12 mouse cellular contexts compared by ENCODE assay signal in the genomic region with DNA sequence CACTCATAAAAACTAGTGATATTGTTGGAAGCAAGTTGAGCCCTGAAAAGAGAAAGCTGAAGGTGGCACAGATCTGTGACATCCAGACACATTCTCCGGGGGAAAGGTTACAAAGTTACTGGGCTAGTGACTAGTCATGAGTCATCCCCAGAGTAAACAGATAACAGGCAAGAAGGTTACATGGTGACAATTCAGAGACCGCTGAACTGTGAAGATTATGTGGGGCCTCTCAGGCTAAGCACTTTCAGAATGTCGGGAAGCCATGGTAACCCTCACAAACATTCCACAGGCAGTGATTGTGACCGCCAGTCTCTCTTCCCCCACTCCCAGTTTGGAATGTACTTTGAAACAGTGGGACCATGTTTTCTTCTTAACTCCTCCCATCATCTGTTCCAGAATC. TPM values are rescaled to one million over a fixed set of nuclear protein-coding genes. Genes with fewer than 3 reads are reported as not detected.
DNase-seq lines count a peak whose midpoint lies in the region; ATAC-seq and TF ChIP-seq lines count a peak whose summit lies in the region.
"Had no signal": no experiment of that assay in that cellular context is flagged by ENCODE, and none has a peak within 500 bp of the region (broad histone marks: within the 10 kb centered on the region; RNA-seq: fewer than 3 reads in every experiment).

No protein-coding gene starts in this region.

- H3K9ac ChIP-seq in heart, postnatal 0 days (replicated peaks; ENCODE audit: low read depth, low read length) = no peak overlapping the region
- no peak overlapping the region for H3K9ac ChIP-seq in MEL (ENCODE audit: control insufficient read depth, low read depth, low read length, poor library complexity, severe bottlenecking)
- H3K9ac ChIP-seq in intestine, embryonic 16.5 days (ENCODE audit: low read depth, low read length) = no peak overlapping the region
- no peak overlapping the region for H3K9ac ChIP-seq in liver, postnatal 0 days (replicated peaks)
- H3K9ac ChIP-seq in midbrain, embryonic 11.5 days (ENCODE audit: low read length) = no peak overlapping the region

- peak; percentile 75 for ATAC-seq in heart, postnatal 0 days (ENCODE audit: insufficient read depth, low read depth)
- ATAC-seq in intestine, embryonic 16.5 days = peak; percentile 93
- ATAC-seq in liver, postnatal 0 days = peak; percentile 97
- no peak for ATAC-seq in midbrain, embryonic 11.5 days (ENCODE audit: low FRiP score)

- H3K4me2 ChIP-seq in heart, postnatal 0 days (ENCODE audit: low read depth, low read length) = no peak overlapping the region
- H3K4me2 ChIP-seq in intestine, embryonic 16.5 days (ENCODE audit: low read depth, low read length) = no peak overlapping the region; the same call in 1 of the 2 replicates
- H3K4me2 ChIP-seq in liver, postnatal 0 days (ENCODE audit: low read depth, low read length) = peak overlapping the region; percentile 19
- no peak overlapping the region for H3K4me2 ChIP-seq in midbrain, embryonic 11.5 days

- H3K4me3 ChIP-seq in heart, postnatal 0 days (ENCODE audit: low read depth, low read length) = no peak overlapping the region
- H3K4me3 ChIP-seq in MEL (ENCODE audit: control insufficient read depth in 1 of 2, insufficient read depth in 1 of 2, low read depth in 2 of 2, low read length in 2 of 2) = peak overlapping the region in 1 of 2 experiments; percentile 30; a peak in 1 of 4 replicates
- H3K4me3 ChIP-seq in intestine, embryonic 16.5 days (ENCODE audit: low read length) = no peak overlapping the region
- no peak overlapping the region for H3K4me3 ChIP-seq in liver, postnatal 0 days (ENCODE audit: low read depth, low read length)
- H3K4me3 ChIP-seq in midbrain, embryonic 11.5 days (ENCODE audit: low read depth, low read length) = no peak overlapping the region
- H3K4me3 ChIP-seq: layer of hippocampus, adult 2 months had no signal

- TF ChIP-seq POLR2A in MEL (IDR thresholded peaks at IDR 0.05; ENCODE audit: control insufficient read depth in 1 of 2, insufficient read depth in 1 of 2, low read depth in 1 of 2, low read length in 2 of 2, poor library complexity in 1 of 2) = no peak

- peaks cover 6% of the 10 kb centered on the region; the same call in 1 of the 2 replicates for H3K4me1 ChIP-seq in heart, postnatal 0 days (ENCODE audit: control insufficient read depth, insufficient read depth)
- H3K4me1 ChIP-seq in MEL (ENCODE audit: control insufficient read depth in 1 of 2, insufficient read depth in 2 of 2, low read length in 2 of 2) = peaks cover 3 to 22% of the 10 kb centered on the region in 2 experiments
- peaks cover 10% of the 10 kb centered on the region for H3K4me1 ChIP-seq in intestine, embryonic 16.5 days (ENCODE audit: control insufficient read depth, insufficient read depth, low read length)
- peaks cover 14% of the 10 kb centered on the region for H3K4me1 ChIP-seq in liver, postnatal 0 days (ENCODE audit: insufficient read depth)
- H3K4me1 ChIP-seq in midbrain, embryonic 11.5 days (ENCODE audit: control insufficient read depth, insufficient read depth, low read length) = peaks cover 13% of the 10 kb centered on the region

- no peak overlapping the region for H3K27ac ChIP-seq in heart, postnatal 0 days (ENCODE audit: low read depth)
- H3K27ac ChIP-seq in MEL (ENCODE audit: control insufficient read depth, low read depth, low read length) = no peak overlapping the region
- no peak overlapping the region for H3K27ac ChIP-seq in intestine, embryonic 16.5 days (ENCODE audit: low read length)
- peak overlapping the region; percentile 73 for H3K27ac ChIP-seq in liver, postnatal 0 days (ENCODE audit: low read depth)
- H3K27ac ChIP-seq in midbrain, embryonic 11.5 days (ENCODE audit: low read depth, low read length) = no peak overlapping the region
- H3K27ac ChIP-seq: layer of hippocampus, adult 2 months had no signal

- no peaks in the 10 kb centered on the region for H3K79me2 ChIP-seq in MEL (ENCODE audit: control insufficient read depth, insufficient read depth, low read length, poor library complexity)

- H3K27me3 ChIP-seq in heart, postnatal 0 days (ENCODE audit: control insufficient read depth, insufficient read depth, low read length) = no peaks in the 10 kb centered on the region
- H3K27me3 ChIP-seq in MEL (ENCODE audit: control insufficient read depth in 1 of 2, insufficient read depth in 2 of 2, low read length in 2 of 2) = no peaks in the 10 kb centered on the region
- H3K27me3 ChIP-seq in intestine, embryonic 16.5 days (replicated peaks; ENCODE audit: control insufficient read depth, insufficient read depth, low read length) = no peaks in the 10 kb centered on the region
- no peaks in the 10 kb centered on the region for H3K27me3 ChIP-seq in liver, postnatal 0 days (ENCODE audit: insufficient read depth, low read length)
- no peaks in the 10 kb centered on the region for H3K27me3 ChIP-seq in midbrain, embryonic 11.5 days (ENCODE audit: control insufficient read depth, insufficient read depth, low read length)

- TF ChIP-seq CTCF in heart, postnatal 0 days (IDR thresholded peaks at IDR 0.05; ENCODE audit: low read depth) = no peak
- no peak for TF ChIP-seq CTCF in MEL (IDR thresholded peaks at IDR 0.05 in 2 of 3, conservative IDR thresholded peaks at IDR 0.05 in 1 of 3; ENCODE audit: control insufficient read depth in 1 of 3, insufficient read depth in 1 of 3, low read depth in 2 of 3, low read length in 3 of 3, poor library complexity in 1 of 3, severe bottlenecking in 1 of 3)
- no peak for TF ChIP-seq CTCF in liver, postnatal 0 days (IDR thresholded peaks at IDR 0.05; ENCODE audit: low read depth)

- TF ChIP-seq RAD21 in MEL (IDR thresholded peaks at IDR 0.05; ENCODE audit: low read depth, low read length) = no peak

- WGBS in heart, postnatal 0 days = 6% methylated on average over 4 of the region's 4 CpGs
- 29% methylated on average over 4 of the region's 4 CpGs for WGBS in intestine, embryonic 16.5 days
- WGBS in liver, postnatal 0 days (ENCODE audit: insufficient replicate concordance) = 27% methylated on average over 4 of the region's 4 CpGs
- 25% methylated on average over 4 of the region's 4 CpGs for WGBS in midbrain, embryonic 11.5 days

- intact Hi-C loops in heart, postnatal 25 days (cut with DNase I) = no loop called here
- intact Hi-C loops in left cerebral cortex, postnatal 14 days (cut with DNase I) = no loop called here

- peak; percentile 71 for DNase-seq in heart, postnatal 0 days (ENCODE audit: low spot score)
- DNase-seq in heart, postnatal 25 days (ENCODE audit: low spot score) = no peak
- DNase-seq in MEL (ENCODE audit: low read depth, low spot score) = peak; percentile 83
- DNase-seq in liver, postnatal 0 days = no peak
- DNase-seq in cerebellum, adult 11-12 months = no peak
- no peak for DNase-seq in left cerebral cortex, postnatal 14 days (ENCODE audit: low spot score in 2 of 2)
- no peak for DNase-seq in midbrain, embryonic 11.5 days (ENCODE audit: low spot score, missing footprints)
- DNase-seq: adrenal gland, postnatal 14 days; cerebellum, postnatal 25 days; lung, postnatal 14 days had no signal

- no peak for TF ChIP-seq EP300 in heart, postnatal 0 days (IDR thresholded peaks at IDR 0.05; ENCODE audit: low read depth)
- peak; percentile 84 to 89 for TF ChIP-seq EP300 in MEL (IDR thresholded peaks at IDR 0.05; ENCODE audit: low read depth in 1 of 2, low read length in 2 of 2)
- peak; percentile 67 for TF ChIP-seq EP300 in liver, postnatal 0 days (IDR thresholded peaks at IDR 0.05; ENCODE audit: low read depth)

- H3K36me3 ChIP-seq in heart, postnatal 0 days (replicated peaks; ENCODE audit: control insufficient read depth, insufficient read depth, low read length) = no peaks in the 10 kb centered on the region
- H3K36me3 ChIP-seq in MEL (ENCODE audit: control insufficient read depth in 1 of 2, insufficient read depth in 2 of 2, low read length in 2 of 2) = peaks cover 0 to 13% of the 10 kb centered on the region in 2 experiments; a peak in 2 of 4 replicates
- no peaks in the 10 kb centered on the region for H3K36me3 ChIP-seq in intestine, embryonic 16.5 days (ENCODE audit: control insufficient read depth, insufficient read depth, low read length)
- no peaks in the 10 kb centered on the region for H3K36me3 ChIP-seq in liver, postnatal 0 days (replicated peaks; ENCODE audit: insufficient read depth, low read length)
- no peaks in the 10 kb centered on the region for H3K36me3 ChIP-seq in midbrain, embryonic 11.5 days (ENCODE audit: control insufficient read depth, insufficient read depth, low read length)

- no peaks in the 10 kb centered on the region for H3K9me3 ChIP-seq in heart, postnatal 0 days (replicated peaks; ENCODE audit: control insufficient read depth, low read length)
- no peaks in the 10 kb centered on the region for H3K9me3 ChIP-seq in MEL (replicated peaks; ENCODE audit: insufficient read depth, low read length)
- no peaks in the 10 kb centered on the region for H3K9me3 ChIP-seq in intestine, embryonic 16.5 days (ENCODE audit: control insufficient read depth, low read length)
- H3K9me3 ChIP-seq in liver, postnatal 0 days (ENCODE audit: low read length) = no peaks in the 10 kb centered on the region
- no peaks in the 10 kb centered on the region for H3K9me3 ChIP-seq in midbrain, embryonic 11.5 days (ENCODE audit: control insufficient read depth, low read length)

TF ChIP-seq in MEL, 35 proteins besides CTCF, POLR2A, EP300 and RAD21 (continues in another document):
- TF ChIP-seq GABPA (IDR thresholded peaks at IDR 0.05; ENCODE audit: low read depth, low read length) = no peak
- TF ChIP-seq ELF1 (IDR thresholded peaks at IDR 0.05; ENCODE audit: low read depth, low read length) = no peak
- TF ChIP-seq UBTF (IDR thresholded peaks at IDR 0.05; ENCODE audit: borderline replicate concordance, insufficient read depth, low read depth, low read length) = no peak
- peak; percentile 60 for TF ChIP-seq TAL1 (IDR thresholded peaks at IDR 0.05; ENCODE audit: low read length)
- TF ChIP-seq SMC3 (IDR thresholded peaks at IDR 0.05; ENCODE audit: low read depth, low read length) = no peak
- no peak for TF ChIP-seq ZC3H11A (IDR thresholded peaks at IDR 0.05; ENCODE audit: low read depth, low read length)
- TF ChIP-seq SIN3A (IDR thresholded peaks at IDR 0.05; ENCODE audit: low read length) = 0 out of 2 replicates have a peak, but pooled peaks have one; percentile 31

RNA-seq across cellular contexts. Expression of a gene that starts 36.1 kb away (rescaled TPM):
- total RNA-seq in heart, postnatal 0 days (2014; rRNA removed; ENCODE audit: low replicate concordance) = 0.54 and 7.2 TPM in 2 replicates
- polyA plus RNA-seq in heart, postnatal 0 days (2015; fragmentation: Nextera tagmentation; extraction: Ambion mirVana) = 2.3 and 3.1 TPM in 2 replicates
- 1 to 10 TPM in 1 of 2 experiments, under 1 TPM in 1; 0.47 to 1.0 TPM for total RNA-seq in heart, postnatal 25 days (2021)
- 0.26 and 0.42 TPM in 2 replicates for total RNA-seq in MEL (2012; rRNA removed)
- under 1 TPM in 1 of 2 experiments, not detected in 1; 0.56 TPM for polyA plus RNA-seq in MEL (2012; ENCODE audit: insufficient read depth in 1 of 2, insufficient read length in 2 of 2, low read depth in 1 of 2, low replicate concordance in 2 of 2, missing spikeins in 1 of 2)
- polyA plus RNA-seq in intestine, embryonic 16.5 days (2015; fragmentation: Nextera tagmentation; extraction: Ambion mirVana) = 5.7 and 8.2 TPM in 2 replicates
- 0.58 and 0.75 TPM in 2 replicates for polyA plus RNA-seq in liver, postnatal 0 days (2015; fragmentation: Nextera tagmentation; extraction: Ambion mirVana)
- 100 to 1,000 TPM; 161 to 172 TPM for total RNA-seq in left cerebral cortex, postnatal 14 days (2021)
- polyA plus RNA-seq in midbrain, embryonic 11.5 days (2014; fragmentation: Nextera tagmentation; extraction: Ambion mirVana) = 45.5 and 47.3 TPM in 2 replicates

Comparison
In these comparisons a context has a peak if more than half of its experiments do, and no peak if none do; other contexts are left out.
1. DNase-seq: peak in heart, postnatal 0 days (single experiment) and MEL (single experiment); none in heart, postnatal 25 days (single experiment), liver, postnatal 0 days (single experiment), cerebellum, adult 11-12 months (single experiment), left cerebral cortex, postnatal 14 days (0 of 2) and midbrain, embryonic 11.5 days (single experiment).